Mouse (Mus musculus) embryonic facial prominence, embryonic 14.5 days (tissue): ENCODE results near the gene Gm12248. TPM values are rescaled to one million over a fixed set of nuclear protein-coding genes. Genes with fewer than 3 reads are reported as not detected.

Source experiments
- ATAC-seq: fragments of 200-750 bp; cut with Nextera tagmentation; 2 replicates; pipeline ENCODE4 v1.8.0; 2017; ENCODE audit warnings: low read depth, moderate number of reproducible peaks, moderate TSS enrichment
- DNase-seq: peaks from one replicate; pipeline ENCODE4 v3.0.0-alpha.2; 2015; ENCODE audit warnings: low spot score
- H3K27ac ChIP-seq: fragments of 300-500 bp; sonication (generic); replicated peaks from 2 replicates; pipeline ENCODE4 v1.5.1; 2014; ENCODE audit warnings: low read depth, mild to moderate bottlenecking, low read length, moderate library complexity
- H3K27me3 ChIP-seq: fragments of 300-500 bp; sonication (generic); replicated peaks from 2 replicates; pipeline ENCODE4 v1.6.1; 2014; ENCODE audit warnings: low read length; ENCODE audit not compliant: control insufficient read depth, insufficient read depth
- H3K36me3 ChIP-seq: fragments of 300-500 bp; sonication (generic); 2 replicates; pipeline ENCODE4 v1.6.1; 2014; ENCODE audit warnings: low read length, mixed read lengths; ENCODE audit not compliant: control insufficient read depth, insufficient read depth
- H3K4me1 ChIP-seq: fragments of 300-500 bp; sonication (generic); 2 replicates; pipeline ENCODE4 v1.6.1; 2014; ENCODE audit warnings: antibody characterized with exemption, low read length; ENCODE audit not compliant: control insufficient read depth, insufficient read depth
- H3K4me2 ChIP-seq: fragments of 300-500 bp; sonication (generic); 2 replicates; pipeline ENCODE4 v1.6.1; 2014; ENCODE audit warnings: low read depth, mild to moderate bottlenecking, low read length, moderate library complexity, mixed read lengths
- H3K4me3 ChIP-seq: fragments of 300-500 bp; sonication (generic); 2 replicates; pipeline ENCODE4 v1.5.1; 2014; ENCODE audit warnings: low read depth, mild to moderate bottlenecking, low read length
- H3K9ac ChIP-seq: fragments of 300-500 bp; sonication (generic); 2 replicates; pipeline ENCODE4 v1.6.1; 2014; ENCODE audit warnings: low read depth, mild to moderate bottlenecking, low read length, moderate library complexity, mixed read lengths
- H3K9me3 ChIP-seq: fragments of 300-500 bp; sonication (generic); 2 replicates; pipeline ENCODE4 v1.6.1; 2016; ENCODE audit warnings: low read length; ENCODE audit not compliant: control insufficient read depth
- WGBS: fragments of 180-500 bp; shearing (Covaris S2); extraction: QIAGEN DNeasy Blood & Tissue Kit; methylation state at CpG from one replicate; pipeline ENCODE4 v1.1.7; 2014; 5-methylcytosine and 5-hydroxymethylcytosine counted together
- polyA plus RNA-seq: library from polyadenylated mRNA; unstranded; fragments of >200 nt; fragmentation: Nextera tagmentation; extraction: Ambion mirVana; gene quantifications from 2 replicates; pipeline ENCODE4 v1.2.1, GENCODE M21; 2014

Gene Gm12248
- polyA plus RNA-seq, 1 experiment from 2014 or later, result not detected

DNA sequence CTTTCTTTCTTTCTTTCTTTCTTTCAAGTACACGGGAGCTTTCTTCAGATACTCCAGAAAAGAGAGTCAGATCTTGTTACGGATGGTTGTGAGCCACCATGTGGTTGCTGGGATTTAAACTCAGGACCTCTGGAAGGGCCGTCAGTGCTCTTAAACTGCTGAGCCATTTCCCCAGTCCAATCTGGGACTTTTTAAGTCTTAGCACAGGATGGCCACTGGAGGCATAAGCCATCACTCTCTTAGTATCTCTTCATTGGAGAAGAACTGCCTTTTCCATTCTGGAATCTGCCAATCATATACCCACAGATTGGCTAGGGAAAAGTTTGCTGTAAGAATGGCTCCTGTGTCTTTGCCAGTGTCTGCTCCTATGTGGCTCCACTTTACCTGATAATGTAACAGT, 14.1 kb upstream of the Gm12248 start:
- no peaks in the 10 kb centered on the region for H3K27me3 ChIP-seq
- peaks cover 26% of the 10 kb centered on the region for H3K36me3 ChIP-seq
- H3K4me3 ChIP-seq, result no peak overlapping the region
- H3K4me1 ChIP-seq, result peaks cover 11% of the 10 kb centered on the region
- DNase-seq (no peak), ATAC-seq (no peak)
- H3K27ac ChIP-seq, result no peak overlapping the region
- no peak overlapping the region for H3K9ac ChIP-seq
- H3K9me3 ChIP-seq, result no peaks in the 10 kb centered on the region
- 41% methylated on average over 3 of the region's 3 CpGs for whole genome bisulfite sequencing
- no peak overlapping the region for H3K4me2 ChIP-seq

DNA sequence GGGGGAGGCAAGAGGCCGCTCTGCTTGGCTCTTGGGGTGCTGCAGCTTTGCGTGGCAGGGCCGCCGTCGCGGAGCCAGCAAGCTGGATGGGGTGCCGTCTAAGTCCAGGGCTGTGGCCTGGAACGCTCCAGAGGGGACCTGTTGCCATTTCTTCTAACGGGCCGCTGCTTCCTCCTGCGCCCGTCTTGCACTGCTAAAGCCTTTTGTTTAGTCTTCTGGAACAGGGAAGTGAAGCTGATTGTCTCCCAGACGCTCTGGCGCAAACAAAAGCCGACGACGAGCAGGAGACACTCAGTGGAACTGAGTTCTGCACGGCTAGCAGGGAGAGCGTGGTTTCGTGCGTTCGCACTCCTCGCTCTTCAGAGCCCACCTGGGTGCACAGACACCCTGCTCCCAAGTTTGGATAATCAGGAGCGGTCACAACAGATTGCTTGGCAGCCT, 11.4 kb upstream of the Gm12248 start:
- no peaks in the 10 kb centered on the region for H3K27me3 ChIP-seq
- peak overlapping the region; percentile 82 for H3K27ac ChIP-seq
- H3K9me3 ChIP-seq, result no peaks in the 10 kb centered on the region
- peak overlapping the region; percentile 82 for H3K9ac ChIP-seq
- 0% methylated on average over 17 of the region's 24 CpGs for WGBS
- H3K4me1 ChIP-seq, result peaks cover 11% of the 10 kb centered on the region
- peak overlapping the region; percentile 73 for H3K4me2 ChIP-seq
- peak overlapping the region; percentile 69 for H3K4me3 ChIP-seq
- DNase-seq (peak; percentile 51), ATAC-seq (peak; percentile 23)
- H3K36me3 ChIP-seq, result no peaks in the 10 kb centered on the region

DNA sequence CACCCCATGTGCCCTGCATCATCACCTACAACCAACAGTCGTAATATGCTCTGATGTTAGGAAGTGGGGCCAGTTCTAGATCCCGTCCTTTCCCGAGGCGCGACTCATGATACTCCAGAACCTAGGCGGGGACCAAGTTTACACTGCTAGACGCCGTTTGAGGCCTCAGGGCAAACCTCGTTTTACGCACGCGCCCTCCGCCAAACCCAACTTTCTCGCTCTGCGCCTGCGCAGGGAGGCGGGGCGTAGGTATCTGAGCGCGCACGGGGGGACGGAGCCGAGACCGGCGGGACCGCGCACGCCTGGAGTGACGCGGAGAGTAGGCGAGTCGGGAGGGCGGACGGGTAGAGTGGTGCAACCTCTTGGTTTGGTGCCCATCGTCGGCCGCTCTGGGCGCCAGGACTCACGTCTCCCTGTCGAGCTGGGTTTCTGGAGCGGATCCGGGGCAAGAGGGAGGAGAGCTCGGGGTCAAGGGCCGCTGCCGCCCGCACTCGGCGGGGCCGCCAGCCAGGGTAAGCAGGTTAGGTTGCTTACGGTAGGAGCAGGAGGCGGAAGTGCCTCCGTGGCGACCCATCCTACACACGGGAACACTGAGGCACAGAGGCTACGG, 10.9 kb upstream of the Gm12248 start, which contains the start of gene Cnot8:
Cnot8 (plus strand) TSS at position 457 of the 610 bp plus-strand sequence.
- H3K9ac ChIP-seq, result peak within 1 kb of the TSS; percentile 82
- ATAC-seq, result peak; percentile 98
- no peaks in the 10 kb centered on the region for H3K36me3 ChIP-seq
- no peaks in the 10 kb centered on the region for H3K27me3 ChIP-seq
- H3K9me3 ChIP-seq, result no peaks in the 10 kb centered on the region
- WGBS, result under 1% methylated on average over 35 of the region's 55 CpGs
- H3K4me1 ChIP-seq, result peaks cover 11% of the 10 kb centered on the region
- peak within 1 kb of the TSS; percentile 73 for H3K4me2 ChIP-seq
- peak within 1 kb of the TSS; percentile 69 for H3K4me3 ChIP-seq
- peak within 1 kb of the TSS; percentile 84 for H3K27ac ChIP-seq
- DNase-seq, result peak; percentile 99

DNA sequence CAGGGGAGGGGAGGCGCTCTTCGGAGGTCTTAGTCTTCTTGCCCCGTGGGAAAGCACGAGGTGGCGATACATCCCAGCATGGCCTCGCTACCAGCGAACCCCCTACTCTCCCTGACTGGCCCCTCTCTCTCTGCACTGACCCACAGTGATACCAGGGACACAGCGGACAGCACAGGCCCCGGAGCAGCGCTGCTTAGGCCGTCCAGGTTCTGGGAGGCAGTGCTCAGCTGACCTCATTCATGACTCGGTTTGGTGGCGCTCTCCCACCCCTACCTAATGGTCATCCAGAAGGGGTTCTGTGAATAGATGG, 10.4 kb upstream of the Gm12248 start:
- peak overlapping the region; percentile 69 for H3K4me3 ChIP-seq
- no peaks in the 10 kb centered on the region for H3K27me3 ChIP-seq
- H3K9me3 ChIP-seq, result no peaks in the 10 kb centered on the region
- DNase-seq (no peak), ATAC-seq (peak; percentile 19; the same call in 1 of the 2 replicates)
- 49% methylated on average over 13 of the region's 13 CpGs for WGBS
- H3K4me2 ChIP-seq, result peak overlapping the region; percentile 70
- peak overlapping the region; percentile 84 for H3K27ac ChIP-seq
- H3K4me1 ChIP-seq, result peaks cover 11% of the 10 kb centered on the region
- no peaks in the 10 kb centered on the region for H3K36me3 ChIP-seq
- peak overlapping the region; percentile 74 for H3K9ac ChIP-seq

DNA sequence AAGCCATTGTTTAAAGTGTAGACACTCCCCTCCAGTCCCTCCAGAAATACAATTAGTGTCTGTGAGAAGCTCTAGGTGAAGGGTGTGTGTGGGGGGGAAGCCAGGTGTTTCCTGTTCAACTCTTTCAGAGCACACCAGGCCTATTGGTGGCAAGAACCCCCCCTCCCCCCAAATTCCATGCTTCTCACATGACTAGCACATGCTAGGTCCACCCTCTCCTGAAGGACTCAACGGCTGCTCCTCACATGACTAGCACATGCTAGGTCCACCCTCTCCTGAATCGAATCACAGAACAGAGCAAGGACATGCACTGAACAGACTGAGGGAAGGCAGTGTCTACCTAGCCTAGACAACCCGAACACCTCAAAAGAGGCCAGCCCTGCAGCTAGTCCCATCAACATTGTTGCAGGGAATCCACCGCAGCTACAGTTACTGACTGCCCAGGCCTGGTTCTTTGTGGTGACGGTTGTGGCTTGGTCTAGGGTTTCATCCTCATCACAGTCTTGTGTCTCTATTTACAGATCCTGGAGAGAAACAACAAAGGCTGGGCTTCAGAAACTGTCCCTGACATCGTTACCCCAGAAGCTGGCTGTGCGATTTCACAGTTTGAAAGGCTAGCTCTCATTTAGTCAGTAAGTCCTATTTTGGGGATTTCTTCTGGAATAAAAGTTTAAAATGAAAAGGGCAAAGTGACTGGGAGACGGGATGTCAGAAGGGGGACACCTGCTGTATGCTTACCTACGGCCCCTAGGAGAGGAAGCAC, 9.8 kb upstream of the Gm12248 start:
- ATAC-seq (no peak), DNase-seq (no peak)
- H3K4me1 ChIP-seq, result peaks cover 11% of the 10 kb centered on the region
- H3K36me3 ChIP-seq, result no peaks in the 10 kb centered on the region
- H3K27me3 ChIP-seq, result no peaks in the 10 kb centered on the region
- no peak overlapping the region for H3K27ac ChIP-seq
- WGBS, result 88% methylated on average over 9 of the region's 9 CpGs
- no peaks in the 10 kb centered on the region for H3K9me3 ChIP-seq
- peak overlapping the region; percentile 70 for H3K4me2 ChIP-seq
- peak overlapping the region; percentile 74 for H3K9ac ChIP-seq
- H3K4me3 ChIP-seq, result peak overlapping the region; percentile 69; the same call in 1 of the 2 replicates

DNA sequence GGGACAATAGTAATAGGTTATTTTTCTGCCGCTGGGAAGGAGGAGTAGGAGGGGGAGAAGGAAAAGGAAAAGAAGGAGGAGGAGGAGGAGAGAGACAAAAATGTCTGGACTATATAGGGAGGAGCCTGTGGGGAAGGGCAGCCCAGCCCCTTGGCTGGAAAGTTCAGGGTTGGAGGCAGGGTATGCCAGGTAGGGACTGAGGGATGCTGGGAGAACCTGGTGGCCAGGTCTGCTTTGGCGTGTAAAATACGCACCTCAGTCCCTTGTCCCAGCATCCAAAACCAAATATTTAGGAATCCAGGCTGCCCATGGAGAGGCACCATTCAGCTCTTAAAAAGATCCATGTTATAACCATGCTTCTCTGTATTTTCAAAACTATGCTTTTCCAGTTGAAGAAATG, 9.2 kb upstream of the Gm12248 start:
- Histone ChIP-seq H3K4me2 (no peak overlapping the region), H3K27ac (no peak overlapping the region), H3K9me3 (no peaks in the 10 kb centered on the region), H3K4me3 (no peak overlapping the region), H3K27me3 (no peaks in the 10 kb centered on the region), H3K9ac (no peak overlapping the region), H3K36me3 (no peaks in the 10 kb centered on the region), H3K4me1 (peaks cover 11% of the 10 kb centered on the region)
- WGBS, result 76% methylated on average over 3 of the region's 3 CpGs
- no peak for ATAC-seq
- no peak for DNase-seq

DNA sequence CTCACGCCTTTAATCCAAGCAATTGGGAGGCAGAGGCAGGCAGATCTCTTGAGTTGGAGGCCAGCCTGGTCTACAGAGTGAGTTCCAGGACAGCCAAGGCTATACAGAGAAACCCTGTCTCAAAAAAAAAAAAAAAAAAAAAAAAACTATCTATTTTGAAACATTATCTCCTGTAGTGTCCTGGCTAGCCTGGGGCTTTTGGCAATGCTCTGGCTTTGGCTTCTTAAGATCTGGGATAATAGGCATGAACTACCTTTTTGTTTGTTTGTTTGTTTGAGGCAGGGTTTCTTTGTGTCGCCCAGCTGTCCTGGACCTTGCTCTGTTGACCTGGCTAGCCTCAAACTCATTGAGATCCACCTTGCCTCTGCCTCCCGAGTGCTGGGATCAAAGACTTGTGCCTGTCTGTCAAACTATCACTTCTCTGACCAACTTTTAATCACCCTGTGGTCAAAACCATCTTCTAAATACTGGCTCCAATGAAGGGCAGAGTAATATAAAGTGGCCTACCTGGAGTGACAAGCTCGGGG, 8.3 kb upstream of the Gm12248 start:
- H3K9ac ChIP-seq, result no peak overlapping the region
- H3K4me2 ChIP-seq, result no peak overlapping the region
- no peak overlapping the region for H3K27ac ChIP-seq
- no peak overlapping the region for H3K4me3 ChIP-seq
- no peaks in the 10 kb centered on the region for H3K27me3 ChIP-seq
- 78% methylated on average over 4 of the region's 4 CpGs for WGBS
- no peaks in the 10 kb centered on the region for H3K9me3 ChIP-seq
- no peaks in the 10 kb centered on the region for H3K36me3 ChIP-seq
- DNase-seq, result no peak
- H3K4me1 ChIP-seq, result peaks cover 11% of the 10 kb centered on the region
- no peak for ATAC-seq

DNA sequence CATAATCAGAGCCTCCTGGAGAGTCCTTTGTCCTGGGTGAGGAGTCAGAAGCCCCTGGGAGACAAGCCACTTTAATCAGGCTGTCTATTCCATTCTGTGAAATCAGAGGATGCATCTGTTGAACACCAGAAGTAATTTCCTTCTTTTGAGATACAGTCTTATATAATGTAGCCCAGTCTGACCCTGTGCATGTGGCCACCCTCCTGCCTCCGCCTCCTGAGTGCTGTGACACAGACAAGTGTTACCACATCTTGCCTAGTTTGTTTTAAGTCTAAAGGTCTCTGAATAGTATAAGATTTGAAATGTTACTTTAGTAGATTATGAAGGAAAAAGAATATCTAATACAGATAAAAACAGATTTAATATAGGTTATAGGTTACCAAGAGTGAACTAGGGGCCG, 7.1 kb upstream of the Gm12248 start:
- Histone ChIP-seq H3K4me3 (no peak overlapping the region), H3K9ac (no peak overlapping the region), H3K27ac (no peak overlapping the region), H3K36me3 (no peaks in the 10 kb centered on the region), H3K4me1 (peaks cover 5% of the 10 kb centered on the region), H3K9me3 (no peaks in the 10 kb centered on the region), H3K27me3 (no peaks in the 10 kb centered on the region), H3K4me2 (no peak overlapping the region)
- DNase-seq (no peak), ATAC-seq (no peak)
- WGBS, result 92% methylated on average over 2 of the region's 2 CpGs
